Mouse (Mus musculus) forebrain, embryonic 13.5 days (tissue): ENCODE results near the gene Slc22a28. TPM values are rescaled to one million over a fixed set of nuclear protein-coding genes. Genes with fewer than 3 reads are reported as not detected.
"Not testable (repeated sequence)": the region's sequence is repeated elsewhere in the genome, so short reads cannot be mapped to it uniquely, and the experiment has no call there.

Experiments used
- ATAC-seq: fragments of 200-750 bp; cut with Nextera tagmentation; 2 replicates; pipeline ENCODE4 v1.8.0; 2017
- H3K27ac ChIP-seq: fragments of 300-500 bp; sonication (generic); 2 replicates; pipeline ENCODE4 v1.5.1; 2015; ENCODE audit warnings: inconsistent platforms, mild to moderate bottlenecking, moderate library complexity
- H3K27me3 ChIP-seq: fragments of 300-500 bp; sonication (generic); 2 replicates; pipeline ENCODE4 v1.6.1; 2015; ENCODE audit warnings: mild to moderate bottlenecking, inconsistent platforms
- H3K36me3 ChIP-seq: fragments of 300-500 bp; sonication (generic); 2 replicates; pipeline ENCODE4 v1.6.1; 2015; ENCODE audit warnings: mild to moderate bottlenecking, inconsistent platforms; ENCODE audit not compliant: poor library complexity, severe bottlenecking
- H3K4me1 ChIP-seq: fragments of 300-500 bp; sonication (generic); 2 replicates; pipeline ENCODE4 v1.6.1; 2015; ENCODE audit warnings: inconsistent platforms
- H3K4me2 ChIP-seq: fragments of 300-500 bp; sonication (generic); 2 replicates; pipeline ENCODE4 v1.6.1; 2015; ENCODE audit warnings: inconsistent platforms, mild to moderate bottlenecking, moderate library complexity
- H3K4me3 ChIP-seq: fragments of 300-500 bp; sonication (generic); 2 replicates; pipeline ENCODE4 v1.5.1; 2015; ENCODE audit warnings: mild to moderate bottlenecking, inconsistent platforms
- H3K9ac ChIP-seq: fragments of 300-500 bp; sonication (generic); 2 replicates; pipeline ENCODE4 v1.6.1; 2015; ENCODE audit warnings: mild to moderate bottlenecking, inconsistent platforms
- H3K9me3 ChIP-seq: fragments of 300-500 bp; sonication (generic); replicated peaks from 2 replicates; pipeline ENCODE4 v1.6.1; 2016; ENCODE audit warnings: inconsistent platforms
- WGBS: fragments of 180-500 bp; shearing (Covaris S2); methylation state at CpG from one replicate; pipeline ENCODE4 v1.1.7; 2015; 5-methylcytosine and 5-hydroxymethylcytosine counted together
- polyA plus RNA-seq: library from polyadenylated mRNA; unstranded; fragments of >200 nt; fragmentation: Nextera tagmentation; extraction: Ambion mirVana; gene quantifications from 2 replicates; pipeline ENCODE4 v1.2.1, GENCODE M21; 2015

The Slc22a28 gene
- not detected in 2 replicates for polyA plus RNA-seq

- H3K9me3 ChIP-seq: peaks cover 28% of the 10 kb centered on the region
- not testable (repeated sequence) for H3K36me3 ChIP-seq, ATAC-seq, H3K27ac ChIP-seq, H3K4me3 ChIP-seq, H3K4me1 ChIP-seq, H3K4me2 ChIP-seq, H3K9ac ChIP-seq, H3K27me3 ChIP-seq
- WGBS: 90% methylated on average over 2 of the region's 3 CpGs
Measured at GRCm38 (mm10) chr19:8131881-8132280, at the start of gene Slc22a28. Gene Slc22a28, minus strand, starts transcription at chr19:8131982.

DNA sequence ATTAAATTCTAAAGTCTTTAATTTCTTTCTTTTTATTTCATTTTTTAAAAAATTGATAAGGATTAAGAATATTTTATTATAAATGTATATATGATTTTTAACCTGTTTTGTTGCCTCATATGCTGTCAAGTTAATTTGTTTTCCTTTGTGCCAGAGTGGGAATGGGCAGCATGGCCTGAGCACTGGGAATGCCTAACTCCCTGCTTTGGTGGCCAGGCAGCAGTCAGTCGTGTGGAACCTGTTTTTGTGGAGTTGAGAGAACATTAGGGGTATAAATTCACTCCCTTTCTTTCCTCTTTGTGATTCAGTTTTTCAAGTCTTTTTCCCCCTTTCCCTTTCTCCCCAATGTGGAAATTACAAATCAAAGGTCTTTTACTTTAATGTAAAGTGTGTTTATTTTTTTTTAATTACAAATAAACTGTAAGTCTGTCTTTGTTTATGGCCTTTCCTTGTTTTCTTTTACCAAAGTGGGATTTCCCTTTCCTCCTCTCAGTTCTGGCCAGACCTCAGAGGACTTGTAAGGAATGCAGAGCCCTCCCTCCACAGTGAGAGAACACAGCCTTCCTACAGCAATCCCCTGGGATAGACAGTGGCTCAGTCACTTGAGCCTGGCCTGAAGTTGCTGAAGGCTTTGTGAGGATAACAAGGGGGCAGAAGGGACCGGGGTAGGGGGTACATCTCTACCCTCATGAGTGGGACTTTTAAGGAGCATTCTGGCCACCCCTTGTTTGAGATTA lies 17.2 kb upstream of the Slc22a28 start:
- Histone ChIP-seq H3K9me3 (peaks cover 39% of the 10 kb centered on the region), H3K4me2 (no peak overlapping the region), H3K36me3 (no peaks in the 10 kb centered on the region), H3K4me3 (no peak overlapping the region), H3K4me1 (no peaks in the 10 kb centered on the region), H3K27ac (no peak overlapping the region), H3K27me3 (no peaks in the 10 kb centered on the region), H3K9ac (no peak overlapping the region)
- ATAC-seq: no peak
- 57% methylated on average over 2 of the region's 2 CpGs for WGBS

- H3K36me3 ChIP-seq, H3K4me2 ChIP-seq, ATAC-seq, H3K27ac ChIP-seq, H3K27me3 ChIP-seq, H3K9ac ChIP-seq, H3K4me3 ChIP-seq, H3K4me1 ChIP-seq: not testable (repeated sequence)
- H3K9me3 ChIP-seq: peaks cover 30% of the 10 kb centered on the region
- 73% methylated on average over 2 of the region's 2 CpGs for WGBS
Measured at GRCm38 (mm10) chr19:8142716-8143115, 10.9 kb upstream of the Slc22a28 start.

DNA sequence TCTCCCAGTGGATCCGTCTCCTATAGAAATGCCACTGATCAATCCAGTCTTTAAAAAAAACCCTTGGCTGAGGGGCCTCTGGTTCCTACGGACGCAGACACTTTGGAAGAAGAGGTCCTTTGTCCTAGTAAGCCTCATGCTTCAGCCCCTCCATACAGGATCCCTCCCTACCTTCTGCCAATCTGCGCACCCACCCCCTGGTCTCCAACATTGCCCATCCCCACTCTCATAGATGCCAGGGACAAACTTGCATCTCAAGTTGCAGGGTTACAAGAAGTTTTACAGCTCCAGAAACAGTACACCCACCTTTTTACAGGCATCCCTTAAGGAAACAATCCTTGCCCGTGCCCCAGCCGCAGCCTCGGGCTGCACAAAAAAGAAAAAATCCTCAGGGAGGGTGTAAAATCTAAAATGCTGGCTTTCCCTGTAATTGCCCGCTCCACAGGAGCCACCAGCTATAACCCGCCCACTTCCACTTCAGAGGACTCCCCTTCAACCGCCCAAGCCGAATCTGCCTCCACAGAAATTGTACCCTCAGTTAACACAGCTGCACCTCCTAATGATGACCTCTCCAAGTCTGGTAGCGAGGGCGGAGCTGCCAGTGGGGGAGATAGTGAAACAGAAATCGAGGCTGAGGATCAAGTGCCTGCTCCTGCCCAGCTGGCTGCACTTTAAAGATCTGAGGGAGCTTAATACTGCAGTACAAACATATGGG lies 2.5 kb upstream of the Slc22a28 start:
- peaks cover 34% of the 10 kb centered on the region for H3K9me3 ChIP-seq
- H3K4me3 ChIP-seq, H3K4me2 ChIP-seq, H3K27me3 ChIP-seq, H3K4me1 ChIP-seq, H3K36me3 ChIP-seq, H3K27ac ChIP-seq, H3K9ac ChIP-seq, ATAC-seq: not testable (repeated sequence)
- WGBS: 78% methylated on average over 14 of the region's 14 CpGs

GRCm38 (mm10) chr19:8019904-8020349 lies 111.9 kb downstream of the Slc22a28 start:
- no peak overlapping the region for H3K4me2 ChIP-seq
- H3K4me1 ChIP-seq: no peaks in the 10 kb centered on the region
- peaks cover 31% of the 10 kb centered on the region for H3K9me3 ChIP-seq
- H3K36me3 ChIP-seq: no peaks in the 10 kb centered on the region
- H3K4me3 ChIP-seq: no peak overlapping the region
- H3K27me3 ChIP-seq: no peaks in the 10 kb centered on the region
- H3K27ac ChIP-seq: no peak overlapping the region
- no peak for ATAC-seq
- 93% methylated on average over 13 of the region's 13 CpGs for WGBS
- H3K9ac ChIP-seq: no peak overlapping the region

DNA sequence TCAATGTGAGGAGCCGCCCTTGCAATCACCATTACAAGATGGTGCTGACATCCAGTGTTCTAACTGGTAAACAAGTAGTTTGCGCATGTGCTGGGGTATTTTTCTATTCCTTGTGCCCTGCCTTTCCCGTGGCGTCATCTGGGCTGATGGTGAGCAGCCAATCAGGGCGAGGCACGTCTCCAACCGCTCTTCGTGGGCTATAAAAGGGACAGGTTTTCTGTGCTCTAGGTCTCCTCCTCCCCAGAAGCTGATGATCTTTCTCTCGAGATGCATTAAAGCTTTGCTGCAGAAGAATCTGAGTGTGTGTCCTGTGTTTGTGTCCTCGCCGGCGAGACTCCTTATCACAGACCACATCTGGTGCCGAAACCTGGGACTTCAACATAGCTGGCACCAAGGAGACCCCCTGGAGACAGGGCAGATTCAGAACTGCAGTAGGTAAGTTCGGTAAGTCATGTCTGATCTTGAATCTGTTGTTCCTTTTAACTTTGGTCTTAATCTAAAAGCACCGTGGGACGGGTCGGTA lies 112.4 kb downstream of the Slc22a28 start:
- not testable (repeated sequence) for H3K36me3 ChIP-seq, H3K27me3 ChIP-seq, H3K4me1 ChIP-seq, H3K4me3 ChIP-seq, H3K9ac ChIP-seq, ATAC-seq, H3K4me2 ChIP-seq, H3K27ac ChIP-seq
- 92% methylated on average over 17 of the region's 17 CpGs for WGBS
- peaks cover 31% of the 10 kb centered on the region for H3K9me3 ChIP-seq

DNA sequence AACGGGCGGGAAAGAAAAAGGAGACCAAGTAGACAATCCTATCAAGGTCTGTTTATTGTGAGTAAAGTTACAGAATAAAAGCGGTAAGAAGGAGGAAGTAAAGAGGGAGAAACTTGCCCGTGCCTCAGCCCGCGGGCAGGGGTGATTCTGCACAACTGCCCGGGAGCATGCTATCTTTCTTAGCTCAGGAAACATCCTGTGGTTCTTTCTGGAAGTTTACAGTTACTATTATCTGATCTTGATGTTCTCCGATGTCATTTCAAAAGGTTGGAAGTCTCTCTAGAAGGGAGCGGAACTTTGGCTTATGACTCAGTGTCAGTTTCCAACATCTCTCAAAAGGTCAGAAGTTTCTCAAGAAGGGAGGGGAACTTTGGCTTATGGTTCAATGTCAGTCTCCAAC lies 113.2 kb downstream of the Slc22a28 start:
- H3K27ac ChIP-seq, ATAC-seq, H3K9ac ChIP-seq, H3K4me1 ChIP-seq, H3K36me3 ChIP-seq, H3K4me3 ChIP-seq, H3K27me3 ChIP-seq, H3K4me2 ChIP-seq: not testable (repeated sequence)
- 94% methylated on average over 9 of the region's 9 CpGs for WGBS
- H3K9me3 ChIP-seq: peaks cover 31% of the 10 kb centered on the region

Other genes with a start within 250 kb of the Slc22a28 start
- not detected in 2 replicates for gene Slc22a27, start 166.0 kb downstream of the Slc22a28 start, polyA plus RNA-seq
- gene Slc22a29, start 86.9 kb upstream of the Slc22a28 start, polyA plus RNA-seq: not detected in 2 replicates